25 mouse cellular contexts compared by ENCODE assay signal in the genomic region with DNA sequence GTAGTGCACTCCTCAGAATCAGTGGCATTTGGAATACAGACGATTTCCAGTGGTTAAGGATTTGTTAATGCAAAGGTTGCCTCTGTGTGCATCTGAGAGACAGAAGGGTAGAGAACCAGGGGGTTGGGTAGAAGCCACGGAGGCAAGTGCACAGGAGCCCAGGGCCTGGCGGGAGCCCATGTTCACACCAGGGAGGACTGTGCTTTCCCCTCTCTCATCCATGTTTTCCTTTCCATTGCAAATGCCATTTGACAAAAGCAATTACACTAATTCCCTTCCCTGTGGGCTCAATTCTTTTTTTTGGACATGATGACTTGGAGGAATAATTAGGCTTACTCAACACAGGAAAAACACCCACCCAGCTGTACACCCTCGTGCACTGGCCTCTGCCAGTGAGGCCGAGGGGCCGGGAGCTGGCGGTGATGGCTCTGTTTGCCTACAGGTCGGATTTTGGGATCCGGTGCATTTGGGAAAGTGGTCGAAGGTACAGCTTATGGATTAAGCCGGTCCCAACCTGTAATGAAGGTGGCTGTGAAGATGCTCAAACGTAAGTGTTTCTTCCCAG. TPM values are rescaled to one million over a fixed set of nuclear protein-coding genes. Genes with fewer than 3 reads are reported as not detected.
DNase-seq lines count a peak whose midpoint lies in the region; ATAC-seq lines count a peak whose summit lies in the region.
"Had no signal": no experiment of that assay in that cellular context is flagged by ENCODE, and none has a peak within 500 bp of the region (broad histone marks: within the 10 kb centered on the region; RNA-seq: fewer than 3 reads in every experiment).

No protein-coding gene starts in this region.

- WGBS in hindbrain, embryonic 14.5 days = 77% methylated on average over 12 of the region's 12 CpGs
- WGBS in hindbrain, embryonic 10.5 days = 88% methylated on average over 12 of the region's 12 CpGs
- 83% methylated on average over 12 of the region's 12 CpGs for WGBS in neural tube, embryonic 13.5 days
- WGBS in neural tube, embryonic 15.5 days = 77% methylated on average over 12 of the region's 12 CpGs

- no peak overlapping the region for H3K9ac ChIP-seq in hindbrain, embryonic 14.5 days
- H3K9ac ChIP-seq in neural tube, embryonic 13.5 days = no peak overlapping the region
- no peak overlapping the region for H3K9ac ChIP-seq in neural tube, embryonic 15.5 days (replicated peaks)
- H3K9ac ChIP-seq: forebrain, postnatal 0 days; heart, embryonic 13.5 days; kidney, embryonic 15.5 days; limb, embryonic 13.5 days; liver, embryonic 12.5 days; midbrain, embryonic 12.5 days had no signal

- peaks cover 6% of the 10 kb centered on the region; the same call in 1 of the 2 replicates for H3K4me1 ChIP-seq in hindbrain, embryonic 14.5 days (replicated peaks; ENCODE audit: control insufficient read depth, insufficient read depth, low read length)
- peaks cover 7% of the 10 kb centered on the region; the same call in 1 of the 2 replicates for H3K4me1 ChIP-seq in hindbrain, embryonic 10.5 days (replicated peaks)
- no peaks in the 10 kb centered on the region for H3K4me1 ChIP-seq in neural tube, embryonic 13.5 days (replicated peaks)
- no peaks in the 10 kb centered on the region for H3K4me1 ChIP-seq in neural tube, embryonic 15.5 days
- H3K4me1 ChIP-seq: kidney, embryonic 15.5 days; limb, embryonic 13.5 days; liver, embryonic 12.5 days; midbrain, embryonic 12.5 days had no signal

- H3K36me3 ChIP-seq in hindbrain, embryonic 14.5 days (replicated peaks; ENCODE audit: control insufficient read depth, insufficient read depth) = no peaks in the 10 kb centered on the region
- H3K36me3 ChIP-seq in hindbrain, embryonic 10.5 days = peaks cover 36% of the 10 kb centered on the region
- no peaks in the 10 kb centered on the region for H3K36me3 ChIP-seq in neural tube, embryonic 13.5 days
- H3K36me3 ChIP-seq in neural tube, embryonic 15.5 days = no peaks in the 10 kb centered on the region
- H3K36me3 ChIP-seq: midbrain, embryonic 12.5 days had no signal

- no peak overlapping the region for H3K4me2 ChIP-seq in hindbrain, embryonic 14.5 days (replicated peaks)
- no peak overlapping the region for H3K4me2 ChIP-seq in neural tube, embryonic 13.5 days
- H3K4me2 ChIP-seq in neural tube, embryonic 15.5 days = no peak overlapping the region
- H3K4me2 ChIP-seq: heart, embryonic 13.5 days; kidney, embryonic 15.5 days; limb, embryonic 13.5 days; liver, embryonic 12.5 days; midbrain, embryonic 12.5 days had no signal

- no peaks in the 10 kb centered on the region for H3K9me3 ChIP-seq in hindbrain, embryonic 14.5 days (ENCODE audit: control insufficient read depth, low read length)
- H3K9me3 ChIP-seq in hindbrain, embryonic 10.5 days = no peaks in the 10 kb centered on the region
- H3K9me3 ChIP-seq in neural tube, embryonic 13.5 days = no peaks in the 10 kb centered on the region
- no peaks in the 10 kb centered on the region for H3K9me3 ChIP-seq in neural tube, embryonic 15.5 days (replicated peaks)
- H3K9me3 ChIP-seq: heart, embryonic 13.5 days; kidney, embryonic 15.5 days; limb, embryonic 13.5 days; liver, embryonic 12.5 days; midbrain, embryonic 12.5 days had no signal

- no peaks in the 10 kb centered on the region for H3K27me3 ChIP-seq in hindbrain, embryonic 14.5 days (ENCODE audit: control insufficient read depth, insufficient read depth, low read length)
- no peaks in the 10 kb centered on the region for H3K27me3 ChIP-seq in hindbrain, embryonic 10.5 days (ENCODE audit: insufficient read depth, poor library complexity, severe bottlenecking)
- H3K27me3 ChIP-seq in neural tube, embryonic 13.5 days = no peaks in the 10 kb centered on the region
- H3K27me3 ChIP-seq in neural tube, embryonic 15.5 days (replicated peaks) = no peaks in the 10 kb centered on the region
- H3K27me3 ChIP-seq: heart, embryonic 13.5 days; kidney, embryonic 15.5 days; limb, embryonic 13.5 days; liver, embryonic 12.5 days; midbrain, embryonic 12.5 days had no signal

- peak; percentile 3 for DNase-seq in cerebellum, adult 8-10 months
- no peak for DNase-seq in cerebellum, adult 9-11 months
- DNase-seq in hindbrain, embryonic 14.5 days (ENCODE audit: low spot score) = no peak
- no peak for DNase-seq in hindbrain, embryonic 10.5 days (ENCODE audit: low spot score)
- no peak for DNase-seq in neural tube, embryonic 10.5 days (ENCODE audit: extremely low spot score, low spot score)
- DNase-seq in ovary, postnatal 14 days (ENCODE audit: low spot score) = no peak
- DNase-seq: adrenal gland, postnatal 25 days; forebrain, postnatal 0 days; gastrocnemius, postnatal 25 days; heart, adult 18-20 months; heart, postnatal 14 days; kidney, adult 11 months; kidney, postnatal 36 days; layer of hippocampus, postnatal 36 days; lung, adult 18-20 months; lung, postnatal 14 days; thymus, postnatal 14 days had no signal

- ATAC-seq in hindbrain, embryonic 14.5 days (ENCODE audit: low FRiP score) = peak; percentile 59; the same call in 1 of the 2 replicates
- ATAC-seq in neural tube, embryonic 13.5 days (ENCODE audit: low read depth) = no peak
- ATAC-seq in neural tube, embryonic 15.5 days (ENCODE audit: low FRiP score) = no peak
- ATAC-seq: CD4-positive, CD25-positive, alpha-beta regulatory T cell, adult 4 months; forebrain, postnatal 0 days; liver, embryonic 12.5 days had no signal

- H3K4me3 ChIP-seq in hindbrain, embryonic 14.5 days (replicated peaks; ENCODE audit: low read length) = no peak overlapping the region
- H3K4me3 ChIP-seq in hindbrain, embryonic 10.5 days = no peak overlapping the region
- H3K4me3 ChIP-seq in neural tube, embryonic 13.5 days = no peak overlapping the region
- H3K4me3 ChIP-seq in neural tube, embryonic 15.5 days (replicated peaks) = no peak overlapping the region
- H3K4me3 ChIP-seq: heart, embryonic 13.5 days; kidney, embryonic 15.5 days; limb, embryonic 13.5 days; liver, embryonic 12.5 days; midbrain, embryonic 12.5 days had no signal

- peak overlapping the region; percentile 43; the same call in 1 of the 2 replicates for H3K27ac ChIP-seq in hindbrain, embryonic 14.5 days
- H3K27ac ChIP-seq in hindbrain, embryonic 10.5 days = no peak overlapping the region; the same call in 1 of the 2 replicates
- peak overlapping the region; percentile 33; the same call in 1 of the 2 replicates for H3K27ac ChIP-seq in neural tube, embryonic 13.5 days (replicated peaks)
- H3K27ac ChIP-seq in neural tube, embryonic 15.5 days (replicated peaks) = 0 out of 2 replicates have a peak overlapping the region, but pooled peaks have one; percentile 28
- H3K27ac ChIP-seq: heart, embryonic 13.5 days; kidney, embryonic 15.5 days; limb, embryonic 13.5 days; liver, embryonic 12.5 days; midbrain, embryonic 12.5 days had no signal

RNA-seq across cellular contexts. Expression of a gene that starts 27.7 kb away (rescaled TPM):
- 24.1 and 26.1 TPM in 2 replicates for polyA plus RNA-seq in hindbrain, embryonic 14.5 days (2014; fragmentation: Nextera tagmentation; extraction: Ambion mirVana)
- polyA plus RNA-seq in hindbrain, embryonic 10.5 days (2016; fragmentation: Nextera tagmentation; extraction: Ambion mirVana) = 20.4 and 23.3 TPM in 2 replicates
- polyA plus RNA-seq in neural tube, embryonic 13.5 days (2015; fragmentation: Nextera tagmentation; extraction: Ambion mirVana) = 11.3 and 16.4 TPM in 2 replicates
- polyA plus RNA-seq in neural tube, embryonic 15.5 days (2015; fragmentation: Nextera tagmentation; extraction: Ambion mirVana) = 16.0 and 18.9 TPM in 2 replicates
